Mouse (Mus musculus): Measurements from ENCODE around the gene Rbfox3. TPM values are rescaled to one million over a fixed set of nuclear protein-coding genes. Genes with fewer than 3 reads are reported as not detected.
A peak's percentile ranks its signal among the peaks of the same experiment; 100 is the strongest.

Gene Rbfox3
- polyA plus RNA-seq, 1 experiment from 2014 or later: 8.2 TPM

GRCm38 (mm10) chr11:118878605-118879245 lies 32.7 kb downstream of the Rbfox3 start:
- no peaks in the 10 kb centered on the region for H3K9me3 ChIP-seq (ENCODE audit: control insufficient read depth, low read length)
- no peaks in the 10 kb centered on the region for H3K27me3 ChIP-seq (ENCODE audit: control insufficient read depth, insufficient read depth, low read length)
- DNase-seq (ENCODE audit: low spot score, missing footprints): no peak
- peaks cover 39% of the 10 kb centered on the region for H3K4me1 ChIP-seq (ENCODE audit: control insufficient read depth, insufficient read depth, low read length)
- H3K27ac ChIP-seq (ENCODE audit: low read depth, low read length): no peak overlapping the region
- no peak overlapping the region for H3K4me2 ChIP-seq
- WGBS: 95% methylated on average over 13 of the region's 13 CpGs
- no peaks in the 10 kb centered on the region for H3K36me3 ChIP-seq (ENCODE audit: control insufficient read depth, insufficient read depth, low read length)
- no peak overlapping the region for H3K4me3 ChIP-seq (ENCODE audit: low read depth, low read length)
- ATAC-seq (ENCODE audit: low FRiP score): no peak
- H3K9ac ChIP-seq (ENCODE audit: low read length): no peak overlapping the region

- 0 out of 2 replicates have a peak, but pooled peaks have one; percentile 24 for ATAC-seq (ENCODE audit: low FRiP score)
- Histone ChIP-seq H3K4me3 (ENCODE audit: low read depth, low read length) (no peak overlapping the region), H3K4me2 (no peak overlapping the region), H3K9ac (ENCODE audit: low read length) (no peak overlapping the region), H3K9me3 (ENCODE audit: control insufficient read depth, low read length) (no peaks in the 10 kb centered on the region), H3K27ac (ENCODE audit: low read depth, low read length) (no peak overlapping the region), H3K27me3 (ENCODE audit: control insufficient read depth, insufficient read depth, low read length) (no peaks in the 10 kb centered on the region), H3K36me3 (ENCODE audit: control insufficient read depth, insufficient read depth, low read length) (no peaks in the 10 kb centered on the region), H3K4me1 (ENCODE audit: control insufficient read depth, insufficient read depth, low read length) (peaks cover 21% of the 10 kb centered on the region)
- 30% methylated on average over 5 of the region's 5 CpGs for WGBS
- peak; percentile 78 for DNase-seq (ENCODE audit: low spot score, missing footprints)
Observed at GRCm38 (mm10) chr11:118875243-118875897, 36.0 kb downstream of the Rbfox3 start.

DNA sequence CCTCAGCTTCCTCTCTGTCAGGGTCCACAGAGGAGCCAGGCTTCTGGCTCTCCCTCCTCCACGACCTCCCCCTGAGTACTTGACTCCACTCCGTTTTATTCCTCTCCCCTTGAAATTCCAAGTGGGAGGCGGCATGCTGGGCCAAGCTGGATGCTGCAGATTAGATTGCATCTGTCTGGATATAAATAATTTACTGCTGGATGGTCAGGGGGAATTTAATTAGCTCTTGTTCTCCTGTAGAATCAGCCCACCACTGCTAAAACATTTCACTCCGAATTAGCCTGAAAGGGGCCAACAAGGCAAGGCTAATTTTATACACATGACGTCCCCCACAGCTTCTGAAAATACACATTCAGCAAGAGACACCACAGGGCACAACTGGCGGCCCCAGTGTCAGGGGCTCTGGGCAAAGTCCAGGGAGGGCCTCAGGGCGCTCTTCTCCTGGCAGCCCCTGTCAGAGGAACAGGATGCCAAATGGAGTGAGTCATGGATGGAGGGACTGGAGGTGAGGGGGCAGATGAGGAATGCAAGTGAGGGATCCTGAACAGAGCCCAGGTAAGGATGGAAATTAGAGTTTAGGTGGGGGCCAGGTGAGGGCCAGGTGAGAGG lies 36.8 kb downstream of the Rbfox3 start:
- Histone ChIP-seq H3K36me3 (ENCODE audit: control insufficient read depth, insufficient read depth, low read length) (no peaks in the 10 kb centered on the region), H3K4me2 (no peak overlapping the region), H3K27me3 (ENCODE audit: control insufficient read depth, insufficient read depth, low read length) (no peaks in the 10 kb centered on the region), H3K9ac (ENCODE audit: low read length) (no peak overlapping the region), H3K4me3 (ENCODE audit: low read depth, low read length) (no peak overlapping the region), H3K27ac (ENCODE audit: low read depth, low read length) (0 out of 2 replicates have a peak overlapping the region, but pooled peaks have one; percentile 30), H3K4me1 (ENCODE audit: control insufficient read depth, insufficient read depth, low read length) (peaks cover 21% of the 10 kb centered on the region), H3K9me3 (ENCODE audit: control insufficient read depth, low read length) (no peaks in the 10 kb centered on the region)
- WGBS: 32% methylated on average over 7 of the region's 7 CpGs
- ATAC-seq (ENCODE audit: low FRiP score) (0 out of 2 replicates have a peak, but pooled peaks have one; percentile 35), DNase-seq (ENCODE audit: low spot score, missing footprints) (peak; percentile 85)

GRCm38 (mm10) chr11:118874022-118874421 lies 37.4 kb downstream of the Rbfox3 start:
- 49% methylated on average over 11 of the region's 11 CpGs for WGBS
- H3K27me3 ChIP-seq (ENCODE audit: control insufficient read depth, insufficient read depth, low read length): no peaks in the 10 kb centered on the region
- ATAC-seq (ENCODE audit: low FRiP score) (no peak), DNase-seq (ENCODE audit: low spot score, missing footprints) (peak; percentile 82)
- no peak overlapping the region for H3K4me3 ChIP-seq (ENCODE audit: low read depth, low read length)
- peaks cover 21% of the 10 kb centered on the region for H3K4me1 ChIP-seq (ENCODE audit: control insufficient read depth, insufficient read depth, low read length)
- no peak overlapping the region for H3K9ac ChIP-seq (ENCODE audit: low read length)
- H3K36me3 ChIP-seq (ENCODE audit: control insufficient read depth, insufficient read depth, low read length): no peaks in the 10 kb centered on the region
- 0 out of 2 replicates have a peak overlapping the region, but pooled peaks have one; percentile 30 for H3K27ac ChIP-seq (ENCODE audit: low read depth, low read length)
- H3K4me2 ChIP-seq: no peak overlapping the region
- no peaks in the 10 kb centered on the region for H3K9me3 ChIP-seq (ENCODE audit: control insufficient read depth, low read length)

DNA sequence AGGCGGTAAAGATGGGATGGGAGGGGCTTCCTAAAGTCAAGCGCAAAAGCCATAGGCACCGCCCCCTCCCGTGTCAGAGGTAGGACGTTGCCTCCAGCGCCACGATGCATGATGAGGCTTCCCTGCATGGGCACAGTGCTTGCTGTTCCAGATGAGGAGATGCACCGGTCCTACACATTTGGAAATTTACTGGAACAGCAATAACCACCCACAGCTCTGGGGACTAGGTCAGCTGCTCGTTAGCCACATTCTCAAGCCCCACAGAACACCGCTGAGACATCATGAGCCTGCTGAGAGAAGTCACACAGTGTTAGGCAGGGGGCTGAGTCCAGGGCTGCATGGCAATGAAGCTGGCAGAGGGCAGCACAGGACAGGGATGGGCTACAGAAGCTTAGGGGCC lies 39.9 kb downstream of the Rbfox3 start:
- Histone ChIP-seq H3K9ac (ENCODE audit: low read length) (no peak overlapping the region), H3K36me3 (ENCODE audit: control insufficient read depth, insufficient read depth, low read length) (no peaks in the 10 kb centered on the region), H3K4me2 (no peak overlapping the region), H3K9me3 (ENCODE audit: control insufficient read depth, low read length) (no peaks in the 10 kb centered on the region), H3K27me3 (ENCODE audit: control insufficient read depth, insufficient read depth, low read length) (no peaks in the 10 kb centered on the region), H3K4me3 (ENCODE audit: low read depth, low read length) (no peak overlapping the region), H3K4me1 (ENCODE audit: control insufficient read depth, insufficient read depth, low read length) (peaks cover 21% of the 10 kb centered on the region), H3K27ac (ENCODE audit: low read depth, low read length) (no peak overlapping the region)
- 87% methylated on average over 10 of the region's 10 CpGs for WGBS
- no peak for ATAC-seq (ENCODE audit: low FRiP score)
- DNase-seq (ENCODE audit: low spot score, missing footprints): peak; percentile 51

DNA sequence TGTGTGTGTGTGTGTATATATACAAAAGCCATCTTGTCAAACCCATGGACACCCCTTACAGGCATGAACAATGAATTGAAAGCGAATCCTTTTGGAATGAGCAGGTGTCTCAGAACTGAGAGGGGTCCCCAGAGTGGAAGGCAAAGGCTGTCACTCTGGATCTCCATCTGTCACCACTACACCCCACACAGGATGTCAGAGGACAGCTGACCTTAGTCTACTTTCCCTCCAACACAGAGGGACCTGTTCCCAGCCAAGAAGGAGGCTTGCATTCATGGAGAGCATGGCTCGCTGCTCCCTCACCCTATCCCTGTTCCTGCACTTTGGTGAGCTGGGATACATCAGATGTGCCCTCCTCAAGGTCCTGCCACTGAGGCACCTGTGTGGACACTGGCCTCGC lies 48.0 kb downstream of the Rbfox3 start:
- no peak overlapping the region for H3K4me2 ChIP-seq
- ATAC-seq (ENCODE audit: low FRiP score) (peak; percentile 11; the same call in 1 of the 2 replicates), DNase-seq (ENCODE audit: low spot score, missing footprints) (peak; percentile 60)
- H3K27me3 ChIP-seq (ENCODE audit: control insufficient read depth, insufficient read depth, low read length): no peaks in the 10 kb centered on the region
- WGBS: 84% methylated on average over 3 of the region's 3 CpGs
- no peaks in the 10 kb centered on the region for H3K9me3 ChIP-seq (ENCODE audit: control insufficient read depth, low read length)
- H3K4me1 ChIP-seq (ENCODE audit: control insufficient read depth, insufficient read depth, low read length): peaks cover 10% of the 10 kb centered on the region
- no peak overlapping the region for H3K9ac ChIP-seq (ENCODE audit: low read length)
- no peak overlapping the region for H3K4me3 ChIP-seq (ENCODE audit: low read depth, low read length)
- H3K27ac ChIP-seq (ENCODE audit: low read depth, low read length): no peak overlapping the region
- no peaks in the 10 kb centered on the region for H3K36me3 ChIP-seq (ENCODE audit: control insufficient read depth, insufficient read depth, low read length)

DNA sequence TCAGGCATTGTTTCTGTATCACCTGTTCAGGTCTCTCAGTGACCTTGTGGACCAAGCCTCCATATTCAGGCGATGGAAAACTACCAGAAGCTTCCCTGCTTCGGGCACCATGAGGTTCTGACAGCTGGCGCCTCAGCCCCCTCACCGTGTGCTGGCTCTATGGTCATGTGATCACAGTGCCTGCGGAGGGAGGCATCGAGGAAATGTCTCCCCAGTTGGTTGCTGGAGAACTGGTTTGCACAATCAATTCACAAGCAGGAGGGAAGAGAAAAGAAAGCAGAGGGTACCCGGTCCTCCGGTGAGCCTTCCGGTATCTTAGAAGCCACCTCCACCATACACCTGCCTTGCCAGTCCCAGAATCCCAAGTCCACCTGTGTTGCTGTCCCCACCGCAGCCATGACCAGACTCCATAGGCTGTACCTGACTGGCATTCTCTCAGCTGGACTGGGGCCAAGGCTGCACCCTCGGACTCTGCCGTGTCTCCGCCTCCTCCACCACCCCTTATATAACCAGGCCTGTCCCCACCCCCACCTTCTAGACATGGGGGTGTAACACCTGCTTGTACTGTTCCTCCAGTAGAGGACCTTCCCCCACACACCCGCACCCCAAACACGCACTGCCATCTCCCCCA lies 49.5 kb downstream of the Rbfox3 start:
- H3K27me3 ChIP-seq (ENCODE audit: control insufficient read depth, insufficient read depth, low read length): no peaks in the 10 kb centered on the region
- no peaks in the 10 kb centered on the region for H3K9me3 ChIP-seq (ENCODE audit: control insufficient read depth, low read length)
- no peaks in the 10 kb centered on the region for H3K36me3 ChIP-seq (ENCODE audit: control insufficient read depth, insufficient read depth, low read length)
- H3K4me2 ChIP-seq: no peak overlapping the region
- no peak overlapping the region for H3K4me3 ChIP-seq (ENCODE audit: low read depth, low read length)
- no peak overlapping the region for H3K27ac ChIP-seq (ENCODE audit: low read depth, low read length)
- H3K9ac ChIP-seq (ENCODE audit: low read length): no peak overlapping the region
- H3K4me1 ChIP-seq (ENCODE audit: control insufficient read depth, insufficient read depth, low read length): peaks cover 10% of the 10 kb centered on the region
- peak; percentile 61 for DNase-seq (ENCODE audit: low spot score, missing footprints)
- WGBS: 93% methylated on average over 15 of the region's 15 CpGs
- no peak for ATAC-seq (ENCODE audit: low FRiP score)

GRCm38 (mm10) chr11:118861246-118861645 lies 50.2 kb downstream of the Rbfox3 start:
- WGBS: 94% methylated on average over 6 of the region's 6 CpGs
- H3K4me3 ChIP-seq (ENCODE audit: low read depth, low read length): no peak overlapping the region
- H3K27me3 ChIP-seq (ENCODE audit: control insufficient read depth, insufficient read depth, low read length): no peaks in the 10 kb centered on the region
- H3K36me3 ChIP-seq (ENCODE audit: control insufficient read depth, insufficient read depth, low read length): no peaks in the 10 kb centered on the region
- no peak overlapping the region for H3K4me2 ChIP-seq
- no peak overlapping the region for H3K9ac ChIP-seq (ENCODE audit: low read length)
- no peak overlapping the region for H3K27ac ChIP-seq (ENCODE audit: low read depth, low read length)
- ATAC-seq (ENCODE audit: low FRiP score) (no peak), DNase-seq (ENCODE audit: low spot score, missing footprints) (no peak)
- H3K4me1 ChIP-seq (ENCODE audit: control insufficient read depth, insufficient read depth, low read length): peaks cover 10% of the 10 kb centered on the region
- H3K9me3 ChIP-seq (ENCODE audit: control insufficient read depth, low read length): no peaks in the 10 kb centered on the region

DNA sequence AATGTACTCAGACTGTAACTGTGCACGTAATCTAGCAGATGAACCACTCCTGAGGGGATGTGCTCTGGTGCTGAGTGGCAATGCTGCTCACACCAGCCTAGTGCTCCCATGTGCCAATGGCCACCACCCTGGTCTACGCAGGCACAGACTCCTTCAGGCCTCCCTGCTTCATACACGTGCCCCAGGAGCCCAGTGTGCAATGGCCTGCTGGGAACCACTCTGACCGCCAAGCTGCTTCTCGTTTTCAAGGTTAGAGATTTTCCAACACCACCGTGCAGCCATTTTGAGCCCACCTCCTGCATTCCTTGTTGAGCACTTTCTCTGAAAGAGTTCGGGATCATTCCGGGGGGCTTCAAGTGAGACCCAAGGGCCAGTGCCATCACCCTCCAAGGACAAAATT lies 50.6 kb downstream of the Rbfox3 start:
- Histone ChIP-seq H3K27ac (ENCODE audit: low read depth, low read length) (no peak overlapping the region), H3K4me1 (ENCODE audit: control insufficient read depth, insufficient read depth, low read length) (peaks cover 10% of the 10 kb centered on the region), H3K36me3 (ENCODE audit: control insufficient read depth, insufficient read depth, low read length) (no peaks in the 10 kb centered on the region), H3K4me3 (ENCODE audit: low read depth, low read length) (no peak overlapping the region), H3K9ac (ENCODE audit: low read length) (no peak overlapping the region), H3K9me3 (ENCODE audit: control insufficient read depth, low read length) (no peaks in the 10 kb centered on the region), H3K27me3 (ENCODE audit: control insufficient read depth, insufficient read depth, low read length) (no peaks in the 10 kb centered on the region), H3K4me2 (no peak overlapping the region)
- DNase-seq (ENCODE audit: low spot score, missing footprints) (no peak), ATAC-seq (ENCODE audit: low FRiP score) (no peak)
- WGBS: 90% methylated on average over 8 of the region's 8 CpGs
